Mouse (Mus musculus): ENCODE measurements around the gene Ggta1.

Ggta1 gene

DNA sequence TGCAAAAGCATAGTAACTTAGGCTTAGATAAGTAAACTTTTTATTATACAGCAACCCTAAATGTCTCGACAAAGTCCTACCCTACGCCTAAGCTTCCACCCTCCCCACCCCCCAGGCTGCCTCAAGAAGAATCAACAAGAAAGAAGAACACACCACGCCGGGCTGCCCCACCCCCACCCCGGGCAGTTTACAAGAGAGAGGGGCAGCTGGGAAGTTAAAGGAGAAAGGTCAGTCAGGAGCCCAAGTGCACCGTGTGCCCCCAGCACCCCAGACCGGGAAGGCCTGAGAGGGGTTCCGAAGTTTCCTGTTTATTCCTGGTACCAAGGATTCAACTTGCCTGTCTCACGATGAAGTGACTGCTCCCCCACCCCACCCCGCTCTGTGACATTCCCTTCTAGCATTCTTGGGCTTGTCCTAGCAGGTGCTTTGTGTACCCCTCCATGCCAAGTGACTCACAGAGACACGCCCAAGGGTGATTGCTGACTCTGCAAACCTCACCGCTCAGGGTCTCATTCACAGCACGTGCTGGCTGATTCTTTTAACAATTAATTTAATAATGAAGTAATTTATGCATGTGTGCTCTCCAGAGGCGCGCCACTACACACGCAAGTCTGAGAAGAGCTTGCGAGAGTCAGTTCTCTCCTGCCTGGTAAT is 27.6 kb upstream of the Ggta1 start:
- no peak for DNase-seq (ENCODE audit: low spot score in 2 of 2)

DNA sequence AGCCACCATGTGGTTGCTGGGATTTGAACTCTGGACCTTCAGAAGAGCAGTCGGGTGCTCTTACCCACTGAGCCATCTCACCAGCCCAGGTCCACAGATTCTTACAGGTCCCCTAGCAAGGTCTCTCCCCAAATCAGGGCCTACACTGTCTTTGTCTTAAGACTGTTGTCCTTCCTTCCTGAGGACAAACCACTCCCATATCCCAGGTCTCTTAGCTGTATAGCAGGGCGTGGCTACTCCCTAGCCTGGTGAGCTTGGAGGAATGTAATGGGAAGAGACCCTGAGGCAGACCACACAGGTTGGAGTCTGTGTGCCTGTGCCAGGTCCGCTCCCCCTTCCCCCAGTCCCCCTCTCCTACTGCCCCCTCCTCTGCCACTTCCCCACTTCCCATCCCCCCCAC is 24.7 kb upstream of the Ggta1 start:
- DNase-seq (ENCODE audit: low spot score in 2 of 2) = no peak

- DNase-seq (ENCODE audit: low spot score in 2 of 2) = no peak
Observed at GRCm38 (mm10) chr2:35486981-35487655, 24.1 kb upstream of the Ggta1 start.

GRCm38 (mm10) chr2:35484102-35484501 is 21.1 kb upstream of the Ggta1 start:
- no peak for DNase-seq (ENCODE audit: low spot score in 2 of 2)

- no peak for DNase-seq (ENCODE audit: low spot score in 2 of 2)
Observed at GRCm38 (mm10) chr2:35483402-35483801, 20.4 kb upstream of the Ggta1 start.

DNA sequence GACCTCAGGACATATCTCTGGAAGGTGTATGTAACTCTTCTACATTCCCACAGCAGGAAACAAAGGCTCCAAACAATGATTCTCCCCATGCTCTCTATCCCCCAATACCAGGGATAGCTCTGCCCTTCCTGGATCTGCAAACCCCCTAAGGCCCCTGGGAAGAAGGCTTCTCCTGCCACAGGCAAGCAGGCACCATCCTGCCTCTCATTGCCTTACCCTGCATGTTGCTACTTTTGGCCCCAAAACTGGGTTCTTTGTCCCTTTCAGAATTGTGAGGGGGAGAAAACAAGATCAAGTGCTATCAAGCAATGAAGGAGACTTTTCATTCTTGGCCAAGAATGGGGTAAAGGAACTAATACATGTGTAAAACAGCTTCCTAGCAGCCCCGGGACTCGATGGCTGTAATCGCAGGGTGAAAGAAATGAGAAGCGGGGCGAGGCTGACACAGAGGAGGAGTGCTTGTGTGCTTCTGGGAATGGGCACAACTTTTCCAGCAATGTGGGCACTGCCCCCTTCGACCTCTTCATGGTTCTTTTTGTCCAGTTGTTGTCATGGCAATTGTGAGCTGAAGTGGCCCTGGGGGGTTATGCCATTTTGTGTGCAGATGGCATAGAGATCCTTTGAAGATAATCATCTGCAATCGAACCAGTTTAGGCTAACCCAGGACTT is 18.4 kb upstream of the Ggta1 start:
- no peak for DNase-seq (ENCODE audit: low spot score in 2 of 2)

DNA sequence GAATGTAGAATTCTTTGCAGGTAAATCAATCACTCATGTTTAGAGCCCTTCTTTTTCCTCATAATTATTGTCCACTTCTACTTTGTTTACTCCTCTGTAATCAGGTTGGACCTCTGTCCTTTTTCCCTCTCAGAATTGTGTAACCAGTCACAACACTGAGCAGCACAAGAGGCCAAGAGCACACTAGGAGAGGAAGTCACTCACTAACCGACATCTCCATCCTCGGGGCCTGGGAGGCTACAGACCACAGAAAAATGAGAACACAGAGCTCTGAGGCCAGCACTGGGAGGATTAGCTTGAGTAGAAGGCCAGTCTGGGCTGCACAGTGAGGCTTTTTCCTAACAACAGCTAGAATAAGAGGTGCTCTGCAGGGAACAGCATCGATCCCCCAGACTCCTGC is 17.0 kb upstream of the Ggta1 start:
- DNase-seq (ENCODE audit: low spot score in 2 of 2) = no peak

DNA sequence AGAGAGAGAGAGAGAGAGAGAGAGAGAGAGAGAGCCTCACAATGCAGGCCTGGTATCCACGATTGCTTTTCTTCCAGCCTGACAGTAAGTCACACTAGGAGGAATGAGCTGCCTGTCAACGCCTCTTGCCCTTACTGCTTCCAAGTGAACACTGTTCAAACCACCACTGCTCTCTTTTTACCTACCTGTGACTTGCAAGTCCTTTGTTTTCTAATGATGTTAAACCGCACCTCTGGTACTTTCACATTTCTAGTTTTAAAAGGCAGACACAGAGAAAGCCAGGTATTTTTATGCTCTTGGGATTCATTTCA is 15.7 kb upstream of the Ggta1 start:
- no peak for DNase-seq (ENCODE audit: low spot score in 2 of 2)

DNA sequence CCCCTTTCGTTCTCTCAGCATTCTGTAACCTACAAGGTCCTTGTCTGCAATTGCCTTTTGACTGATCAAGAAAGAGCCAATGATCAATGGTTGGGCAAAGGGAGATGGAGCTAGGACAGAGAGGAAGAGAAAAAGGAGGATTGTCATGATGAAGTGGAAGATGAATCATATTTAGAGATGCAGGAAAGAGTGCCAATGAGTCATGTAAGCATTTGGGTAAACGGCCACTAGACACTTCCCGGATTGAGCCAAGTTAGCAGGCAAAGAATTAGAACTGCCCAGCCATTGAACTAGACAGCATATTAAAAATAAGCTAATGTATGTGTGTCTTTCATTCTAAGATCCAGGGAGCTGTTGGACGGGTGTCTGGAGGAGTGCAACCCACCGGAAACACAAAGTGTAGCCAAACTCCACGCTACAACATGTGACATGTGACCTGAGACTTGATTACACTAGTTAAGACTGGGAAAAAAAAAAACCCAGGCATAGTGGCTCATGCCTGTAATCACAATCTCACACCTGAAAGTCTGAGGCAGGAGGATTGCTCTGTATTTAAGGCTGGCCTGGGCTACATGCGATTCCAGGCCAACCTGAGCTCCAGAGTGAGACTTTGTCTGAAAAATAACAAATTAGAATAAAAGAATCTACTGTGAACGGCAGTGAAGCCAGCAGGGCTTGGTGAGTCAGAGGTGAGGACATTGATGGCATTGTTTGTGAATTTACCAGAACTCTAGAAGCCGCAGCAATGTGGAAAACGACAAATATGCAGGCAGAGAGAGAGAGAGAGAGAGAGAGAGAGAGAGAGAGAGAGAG is 15.2 kb upstream of the Ggta1 start:
- DNase-seq (ENCODE audit: low spot score in 2 of 2) = no peak

- no peak for DNase-seq (ENCODE audit: low spot score in 2 of 2)
Observed at GRCm38 (mm10) chr2:35477321-35477720, 14.3 kb upstream of the Ggta1 start.

DNA sequence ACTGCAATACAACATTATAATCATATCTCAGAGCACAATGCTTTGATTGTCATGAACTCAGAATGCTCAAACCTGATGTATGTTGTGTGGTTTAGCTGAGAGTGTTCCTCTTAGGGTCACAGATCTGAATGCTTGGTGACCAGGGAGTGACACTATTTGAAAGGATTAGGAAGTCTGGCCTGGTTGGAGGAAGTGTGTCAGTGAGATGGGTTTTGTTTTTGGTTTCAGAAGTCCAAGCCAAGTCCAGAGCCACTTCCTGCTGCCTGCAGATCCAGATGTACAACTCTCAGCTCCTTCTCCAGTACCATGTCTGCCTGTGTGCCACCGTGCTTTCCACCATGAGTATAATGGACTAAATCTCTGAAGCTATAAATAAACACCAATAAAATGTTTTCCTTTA is 11.9 kb upstream of the Ggta1 start:
- no peak for DNase-seq (ENCODE audit: low spot score in 2 of 2)

DNA sequence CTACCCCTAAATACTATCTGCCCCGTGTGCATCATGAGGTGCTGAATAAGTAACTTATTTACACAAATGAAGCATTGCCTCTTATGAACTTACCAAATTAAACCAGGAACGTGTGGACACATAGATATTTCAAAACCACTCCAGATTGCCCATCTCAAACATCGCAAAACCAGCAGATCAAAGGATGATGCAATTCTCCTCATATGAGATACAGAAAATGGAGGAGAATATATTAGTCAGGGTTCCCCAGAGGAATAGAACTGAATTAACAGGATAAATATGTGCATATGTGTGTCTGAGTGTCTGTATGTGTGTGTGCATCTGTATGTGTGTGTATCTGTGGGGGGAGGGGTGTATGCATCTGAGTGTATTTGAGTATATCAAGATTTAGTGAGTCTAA is 6.2 kb upstream of the Ggta1 start:
- DNase-seq (ENCODE audit: low spot score in 2 of 2) = no peak

DNA sequence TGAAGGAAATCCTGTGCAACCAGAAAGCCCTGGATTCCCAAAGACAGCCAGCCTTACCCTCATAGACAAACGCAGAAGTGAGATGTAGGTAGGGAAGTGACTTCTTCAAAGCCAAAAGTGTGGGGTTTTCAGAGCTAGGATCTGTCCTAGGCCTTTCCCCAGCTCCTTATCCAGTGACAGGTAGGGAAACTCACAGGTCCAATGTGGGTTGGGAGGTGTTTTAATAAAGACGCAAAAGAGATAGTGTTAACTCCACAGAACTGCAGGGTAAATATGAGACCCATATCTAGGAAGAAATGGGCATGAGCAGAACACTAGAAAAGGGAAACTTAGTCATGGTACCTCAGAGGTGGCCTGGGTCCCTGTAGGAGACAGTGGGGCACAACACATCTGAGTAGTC is 5.2 kb upstream of the Ggta1 start:
- DNase-seq (ENCODE audit: low spot score in 2 of 2) = no peak

GRCm38 (mm10) chr2:35467855-35468254 is 4.8 kb upstream of the Ggta1 start:
- DNase-seq (ENCODE audit: low spot score in 2 of 2) = no peak

DNA sequence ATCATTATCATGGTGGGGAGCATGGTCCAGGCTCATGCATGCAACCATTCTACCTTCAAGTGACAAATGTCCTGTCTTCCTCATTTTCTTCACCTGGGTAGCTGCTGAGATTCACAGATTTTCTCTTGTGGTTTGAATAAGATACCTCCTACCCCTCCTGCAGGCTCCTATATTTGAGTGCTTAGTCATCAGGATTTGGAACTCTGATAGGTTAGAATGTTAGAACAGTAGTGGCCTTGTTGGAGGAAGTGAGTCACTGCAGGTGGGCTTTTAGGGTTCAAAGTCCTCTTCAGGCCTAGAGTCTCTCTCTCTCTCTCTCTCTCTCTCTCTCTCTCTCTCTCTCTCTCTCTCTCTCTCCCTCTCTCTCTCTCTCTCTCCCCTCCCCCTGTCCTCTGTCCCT is 2.6 kb upstream of the Ggta1 start:
- DNase-seq (ENCODE audit: low spot score in 2 of 2) = no peak

GRCm38 (mm10) chr2:35464548-35464947 is 1.5 kb upstream of the Ggta1 start:
- DNase-seq (ENCODE audit: low spot score in 2 of 2) = no peak

DNA sequence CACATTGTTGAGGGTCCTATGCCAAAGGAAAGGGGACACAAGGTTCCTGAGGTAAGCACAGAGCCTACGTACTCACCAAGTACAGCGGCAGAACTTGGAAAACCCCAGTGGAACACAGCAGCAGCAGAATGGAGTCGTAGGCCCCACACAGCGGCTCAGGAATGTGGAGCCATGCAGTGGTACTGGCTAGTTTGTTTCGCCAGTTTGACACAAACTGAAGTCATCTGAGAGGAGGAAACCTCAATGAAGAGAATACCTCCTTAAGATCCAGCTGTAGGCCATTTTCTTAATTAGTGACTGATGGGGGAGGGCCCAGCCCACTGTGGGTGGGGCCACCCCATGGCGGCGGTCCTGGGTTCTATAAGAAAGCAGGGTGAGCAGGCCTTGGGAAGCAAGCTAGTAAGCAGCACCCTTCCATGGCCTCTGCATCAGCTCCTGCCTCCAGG is 1.1 kb upstream of the Ggta1 start:
- no peak for DNase-seq (ENCODE audit: low spot score in 2 of 2)

- DNase-seq (ENCODE audit: low spot score in 2 of 2) = peak; percentile 77
Observed at GRCm38 (mm10) chr2:35463372-35464088, 499 bp upstream of the Ggta1 start.

- peak; percentile 46 to 77 for DNase-seq (ENCODE audit: low spot score in 2 of 2)
Observed at GRCm38 (mm10) chr2:35461971-35462787, 852 bp downstream of the Ggta1 start.

DNA sequence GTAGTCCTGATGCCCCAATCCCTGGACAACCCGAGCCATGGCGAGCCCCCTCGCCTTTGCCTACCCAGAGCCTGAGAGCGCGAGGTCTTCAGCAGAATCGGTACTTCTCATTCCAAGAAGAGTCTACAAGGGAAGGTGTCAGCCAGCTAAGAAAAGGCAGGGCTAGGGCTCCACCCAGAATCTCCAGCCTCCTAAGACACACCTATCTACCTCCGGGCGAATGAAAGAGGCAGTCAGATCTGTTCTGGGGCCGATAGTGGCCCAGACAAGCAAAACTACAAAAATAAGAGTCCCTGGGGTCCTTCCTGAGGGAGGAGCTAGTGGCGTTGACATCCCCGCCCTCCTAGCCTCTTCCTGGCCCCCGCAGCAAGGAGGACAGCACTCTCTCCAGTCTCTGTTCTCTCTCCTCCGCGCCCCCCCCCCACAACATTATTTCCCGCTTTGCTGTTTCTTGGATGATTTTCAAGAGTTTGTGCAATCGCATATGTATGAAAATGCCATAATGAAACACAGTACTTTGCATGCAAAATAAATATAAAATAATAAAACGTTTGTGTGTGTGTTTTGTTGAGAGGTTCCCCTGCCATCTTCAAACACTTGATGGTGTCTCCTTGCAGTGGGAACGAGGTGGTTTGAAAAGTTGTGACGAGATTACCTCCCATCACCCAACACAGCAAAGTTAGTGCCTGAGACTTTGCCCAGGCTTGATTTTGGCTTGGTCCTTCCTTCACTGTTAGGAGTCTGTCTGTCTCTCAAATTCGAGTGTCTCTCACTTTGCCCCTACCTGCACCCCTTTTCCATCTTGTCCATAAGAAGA is 1.7 kb downstream of the Ggta1 start:
- DNase-seq (ENCODE audit: low spot score in 2 of 2) = peak; percentile 68 to 76
